Mouse (Mus musculus): Measurements from ENCODE around the gene Caskin1.

The Caskin1 gene

GRCm38 (mm10) chr17:24472512-24472911, 15.9 kb upstream of the Caskin1 start:
- peak; percentile 83 for DNase-seq

DNA sequence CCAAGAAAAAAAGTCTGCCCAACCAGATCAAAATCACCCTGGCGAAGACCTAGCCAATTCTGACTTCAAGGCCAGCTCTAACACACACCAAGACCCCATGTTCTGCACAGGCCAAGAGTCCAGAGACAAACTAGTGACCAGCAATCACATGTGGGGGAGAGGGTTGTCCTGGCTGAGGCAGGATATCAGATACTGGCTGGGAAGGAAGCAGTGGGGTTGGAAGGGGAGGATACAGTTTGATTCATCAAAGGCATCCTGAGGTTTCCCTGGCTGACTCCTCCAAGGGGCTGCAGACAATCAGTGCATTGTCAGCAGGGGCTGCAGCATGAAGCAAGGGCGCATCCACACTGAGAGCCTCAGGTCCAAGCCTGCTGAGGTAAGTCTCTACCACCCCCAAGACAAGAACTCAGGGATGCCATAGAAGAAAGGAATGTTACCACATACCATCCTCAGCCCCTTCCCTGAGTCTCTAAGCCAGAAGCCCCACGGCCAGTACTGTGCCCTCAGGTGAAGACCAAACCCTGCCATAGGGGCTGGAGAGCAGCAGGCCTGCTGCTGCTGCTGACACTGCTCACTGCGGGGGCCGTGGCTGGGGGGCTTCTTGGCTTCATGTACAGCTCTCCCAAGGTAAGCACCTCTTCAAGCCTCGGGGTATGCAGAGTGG, 14.7 kb upstream of the Caskin1 start, which contains the start of gene Bricd5:
Bricd5 (plus strand) TSS at position 273 of the 664 bp plus-strand sequence.
- no peak for DNase-seq

DNA sequence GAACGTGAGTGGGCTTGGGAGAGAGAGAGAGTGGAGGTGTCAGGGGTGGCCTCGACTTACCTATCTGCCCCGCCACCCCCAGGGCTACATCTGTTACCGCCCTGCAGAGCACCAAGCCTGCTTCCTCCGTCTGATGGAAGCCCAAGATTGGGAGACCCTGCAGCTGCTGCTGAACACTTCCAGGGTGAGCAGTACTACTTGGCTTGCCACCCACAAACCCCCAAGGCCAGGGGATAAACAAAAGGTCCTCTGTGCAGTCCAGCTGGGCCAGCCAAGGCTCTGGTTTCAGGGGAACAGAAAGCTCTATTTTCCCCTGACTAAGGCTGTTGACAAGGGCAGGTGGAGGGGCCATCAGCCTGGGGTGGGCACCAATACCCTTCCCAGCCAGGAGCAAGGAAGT, 13.8 kb upstream of the Caskin1 start:
- DNase-seq = peak; percentile 57

GRCm38 (mm10) chr17:24475586-24475985, 12.8 kb upstream of the Caskin1 start:
- no peak for DNase-seq

GRCm38 (mm10) chr17:24476022-24476776, 12.2 kb upstream of the Caskin1 start:
- DNase-seq = peak; percentile 45

- no peak for DNase-seq
Measured at GRCm38 (mm10) chr17:24477053-24477984, 11.1 kb upstream of the Caskin1 start.

DNA sequence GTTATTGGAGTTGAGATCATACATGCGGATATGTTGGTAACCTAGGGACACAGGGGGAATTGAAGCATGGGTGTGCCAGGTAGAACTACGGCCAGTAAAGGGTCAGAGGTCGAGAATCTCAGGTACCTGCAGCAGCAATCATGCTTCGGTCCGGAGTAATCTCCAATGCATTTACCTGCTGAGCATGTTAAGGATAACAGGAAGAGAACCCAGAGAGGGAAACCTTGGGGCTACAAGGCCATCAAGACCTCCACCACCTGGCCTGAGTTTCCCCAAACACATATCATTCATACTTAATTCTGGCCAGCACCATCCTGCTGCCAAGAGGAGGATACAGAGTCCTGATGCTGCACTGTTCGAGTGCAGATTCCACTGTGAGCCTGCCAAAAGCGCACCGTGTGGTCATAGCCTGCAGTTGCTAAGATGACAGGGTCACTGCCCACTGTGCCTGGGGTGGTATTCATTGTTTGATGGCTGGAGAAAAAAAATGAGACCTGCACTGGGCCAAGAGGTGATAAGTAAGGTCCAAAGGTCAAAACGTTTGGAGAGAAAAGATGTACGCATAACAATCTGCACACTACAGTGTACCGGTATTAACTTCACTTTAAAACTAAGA, 10.3 kb upstream of the Caskin1 start:
- peak; percentile 76 for DNase-seq

DNA sequence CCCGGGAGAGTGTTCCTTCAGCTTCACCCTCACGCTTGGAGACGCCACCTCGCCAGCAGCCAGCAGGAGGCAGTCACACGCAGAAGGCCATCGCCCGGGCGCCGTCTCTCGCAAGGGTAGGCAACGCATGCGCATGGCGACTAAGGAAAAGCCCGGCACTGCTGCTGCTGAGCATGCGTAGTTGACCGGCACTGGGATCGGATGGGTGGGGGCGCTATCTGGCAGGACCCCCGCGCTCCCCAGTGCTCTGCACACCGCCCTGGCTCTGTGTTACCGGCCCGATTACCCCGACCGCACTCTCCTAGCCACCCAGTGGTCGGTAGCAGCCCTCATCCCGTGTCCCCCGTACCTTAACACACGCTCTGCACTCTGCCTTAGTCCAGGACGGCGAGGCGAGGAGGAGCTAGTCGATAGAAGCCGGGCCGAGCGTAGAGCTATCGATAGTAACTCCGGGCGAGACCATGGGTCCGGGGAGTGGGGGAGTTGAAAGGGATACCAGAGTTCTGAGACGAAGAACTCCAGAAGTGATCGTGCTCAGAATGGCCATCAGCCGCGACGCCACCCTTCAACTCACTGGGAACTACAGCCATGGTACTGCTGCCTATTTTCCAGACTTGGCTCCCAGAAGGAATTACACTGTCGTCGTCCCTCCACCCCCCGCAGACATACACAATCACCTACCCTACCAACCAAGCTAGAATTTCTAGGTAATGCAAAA, 9.6 kb upstream of the Caskin1 start, which contains the start of gene Mlst8:
Mlst8 (minus strand) TSS at position 416 of the 718 bp plus-strand sequence.
- peak; percentile 97 for DNase-seq

- DNase-seq = no peak
Measured at GRCm38 (mm10) chr17:24479431-24479830, 9.0 kb upstream of the Caskin1 start.

DNA sequence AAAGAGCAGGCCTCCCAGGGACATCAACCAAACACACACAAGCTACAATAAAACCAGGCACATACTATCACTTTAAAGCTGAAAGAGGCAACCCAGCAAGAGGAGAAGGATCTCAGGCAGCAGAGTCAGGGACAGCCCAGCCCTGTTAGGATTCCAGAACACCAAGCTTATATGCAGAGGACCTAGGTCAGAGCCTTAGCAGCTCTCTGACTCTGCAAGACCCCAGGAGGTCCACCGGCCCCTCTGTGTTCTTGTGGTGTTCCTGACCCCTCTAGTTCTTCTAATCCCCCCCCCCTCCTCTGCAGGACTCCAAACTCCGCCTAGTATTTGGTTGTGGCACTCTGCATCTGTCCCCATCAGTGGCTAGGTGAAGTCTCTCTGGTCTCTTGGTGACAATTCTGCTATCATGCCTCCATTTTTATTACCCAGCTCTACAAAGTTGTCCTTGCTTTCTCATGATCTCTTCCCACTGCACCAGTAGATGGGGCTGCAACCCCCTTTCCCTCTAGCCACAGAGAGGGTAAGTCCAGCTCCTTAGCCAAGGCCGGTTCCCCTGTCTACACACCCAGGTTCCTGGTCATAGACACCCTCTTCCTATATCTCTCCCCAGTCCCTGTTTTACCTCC, 8.1 kb upstream of the Caskin1 start:
- DNase-seq = peak; percentile 58

DNA sequence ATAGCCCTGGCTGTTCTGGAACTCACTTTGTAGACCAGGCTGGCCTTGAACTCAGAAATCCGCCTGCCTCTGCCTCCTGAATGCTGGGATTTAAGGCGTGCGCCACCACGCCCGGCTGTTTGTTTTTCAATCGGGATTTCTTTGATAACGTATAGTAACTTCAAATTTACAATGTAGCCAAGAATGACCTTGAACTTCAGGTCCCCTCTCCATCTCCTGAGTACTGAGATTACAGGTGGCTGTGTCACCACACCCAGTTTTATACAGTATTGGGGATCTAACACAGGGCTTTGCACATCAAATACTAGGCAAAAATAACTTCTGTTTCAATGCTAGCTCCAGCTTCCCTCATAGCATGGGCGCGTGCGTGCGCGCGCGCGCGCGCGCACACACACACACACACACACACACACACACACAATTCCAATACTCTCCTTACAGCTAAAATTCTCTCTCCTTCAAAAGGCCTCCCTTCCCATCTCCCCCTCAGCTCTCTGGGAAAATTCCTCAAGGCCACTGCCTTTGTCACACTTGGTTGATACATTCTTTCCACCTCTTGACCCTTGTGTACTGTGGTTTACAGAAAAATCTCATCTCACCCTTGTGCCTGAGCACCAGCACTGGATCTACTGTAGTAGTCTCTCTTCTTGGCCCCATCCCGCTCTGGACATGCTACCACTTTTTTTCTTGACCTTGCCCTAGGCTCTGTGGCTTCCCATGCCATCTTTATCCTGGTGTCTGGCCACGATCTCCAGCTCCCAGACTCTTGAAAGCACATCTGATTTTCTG, 7.2 kb upstream of the Caskin1 start:
- DNase-seq = no peak

DNA sequence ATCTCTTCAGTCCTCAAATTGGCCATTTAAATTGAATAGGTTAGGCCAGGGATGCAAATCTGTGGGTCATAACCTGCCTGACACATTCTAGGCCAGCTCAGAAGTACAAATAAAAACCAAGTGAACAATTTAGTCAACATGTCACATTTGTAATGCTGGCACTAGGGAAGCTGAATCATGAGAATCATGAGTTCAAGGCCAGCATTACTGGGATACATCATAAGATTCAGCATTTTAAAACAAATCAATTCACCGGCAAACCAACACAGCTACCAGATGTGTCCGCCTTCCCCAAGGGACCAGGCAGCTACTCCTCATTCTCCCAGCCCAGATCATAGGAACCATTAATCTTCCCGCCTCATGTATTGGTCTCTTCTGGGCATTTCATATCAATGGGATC, 4.9 kb upstream of the Caskin1 start:
- DNase-seq = no peak

- no peak for DNase-seq
Measured at GRCm38 (mm10) chr17:24485090-24485860, 3.1 kb upstream of the Caskin1 start.

GRCm38 (mm10) chr17:24488662-24489264, 362 bp downstream of the Caskin1 start:
- DNase-seq = peak; percentile 76

DNA sequence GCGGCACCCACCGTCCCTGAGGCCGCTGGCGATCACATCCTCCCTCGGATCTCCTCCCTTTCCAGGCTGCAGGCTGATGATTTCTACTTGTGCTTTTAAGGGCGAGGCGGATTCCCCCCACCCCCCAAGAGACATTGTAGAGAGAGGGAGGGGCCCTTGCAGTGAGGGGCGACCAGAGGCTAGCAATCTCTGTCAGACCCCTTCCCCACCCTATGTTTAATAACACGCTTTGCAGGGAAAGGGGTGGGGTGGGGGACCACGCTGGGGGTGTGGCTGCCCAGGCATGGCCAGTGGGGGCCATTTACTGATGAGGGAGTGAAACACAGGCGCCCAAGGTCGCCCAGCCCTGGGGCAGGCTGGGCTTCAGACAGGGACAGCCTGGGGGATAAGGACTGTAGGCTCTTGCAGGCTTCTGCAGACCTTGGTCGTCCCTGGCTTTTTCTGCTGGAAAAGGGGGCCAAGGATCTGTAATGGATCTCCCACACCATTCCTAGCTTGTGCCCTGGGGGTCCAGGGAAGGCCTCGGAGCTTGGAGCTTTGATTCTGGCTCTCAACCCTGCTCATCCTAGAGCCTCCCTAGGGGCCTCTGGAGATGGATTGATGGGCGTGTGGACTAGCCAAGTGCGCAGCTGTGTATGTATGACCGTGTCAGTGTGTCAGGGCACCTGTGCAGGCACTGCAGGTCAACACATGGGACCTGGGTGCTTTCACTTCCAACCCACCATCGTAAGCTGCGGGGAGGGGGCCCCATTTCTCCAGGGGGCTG, 1.0 kb downstream of the Caskin1 start:
- DNase-seq = no peak

- DNase-seq = no peak
Measured at GRCm38 (mm10) chr17:24490399-24490798, 2.0 kb downstream of the Caskin1 start.

DNA sequence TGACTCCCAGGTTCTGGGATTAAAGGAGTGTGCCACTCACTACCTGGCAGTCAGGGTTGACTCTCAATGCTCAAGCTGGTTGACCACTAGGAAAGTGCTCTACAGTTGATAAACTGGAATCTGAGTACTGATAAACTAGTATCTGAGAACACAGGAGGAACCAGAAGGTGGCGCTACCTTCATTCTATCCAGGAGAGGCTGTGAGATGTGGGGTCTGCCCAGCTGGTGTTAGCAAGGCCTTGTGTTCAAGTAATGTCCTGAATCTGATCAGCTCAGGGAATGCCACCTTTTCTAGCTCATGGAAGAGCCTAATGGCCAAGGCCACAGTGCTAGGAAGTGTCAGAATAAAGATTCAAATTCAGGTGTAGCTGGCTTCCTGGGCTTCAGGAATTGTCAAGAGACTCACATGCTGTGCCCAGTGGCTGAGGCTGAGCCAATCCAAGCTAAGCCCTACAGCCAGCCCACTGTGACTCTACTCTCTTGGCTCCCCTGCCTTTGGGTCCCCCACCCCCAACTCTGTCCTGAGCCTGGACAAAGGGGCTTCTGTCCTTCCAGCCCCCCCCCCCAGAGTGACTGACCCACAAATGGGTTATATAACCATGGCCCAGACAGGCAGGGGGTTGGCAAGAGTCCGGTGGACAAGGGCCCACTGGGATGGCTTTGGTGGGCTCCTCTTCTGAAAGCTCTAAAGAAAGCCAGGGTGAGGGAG, 6.4 kb downstream of the Caskin1 start:
- peak; percentile 60 for DNase-seq

- peak; percentile 23 for DNase-seq
Measured at GRCm38 (mm10) chr17:24495443-24495842, 7.0 kb downstream of the Caskin1 start.
